Mouse (Mus musculus) E14TG2a.4 (cell line): ENCODE data around the gene Gm16427.
"Not testable (repeated sequence)": the region's sequence is repeated elsewhere in the genome, so short reads cannot be mapped to it uniquely, and the experiment has no call there.

Experiments
- CTCF ChIP-seq: conservative IDR thresholded peaks from 2 replicates; pipeline ENCODE4 v1.5.1; 2014; ENCODE audit warnings: low read length
- NANOG ChIP-seq: IDR thresholded peaks from 2 replicates; pipeline ENCODE4 v1.6.1; 2014; ENCODE audit warnings: borderline replicate concordance, low read length, mixed read lengths

GRCm38 (mm10) chr5:93540100-93540499, at the start of gene Gm16427:
- TF ChIP-seq CTCF, NANOG: not testable (repeated sequence)
